Mouse (Mus musculus): ENCODE results near the gene Fibp.

Fibp gene

GRCm38 (mm10) chr19:5460465-5460911 is at the start of gene Fibp:
TSS of gene Fibp (plus strand) at chr19:5460615.
- peak; percentile 85 for DNase-seq

- DNase-seq: no peak
Measured at GRCm38 (mm10) chr19:5410641-5411040, 49.8 kb upstream of the Fibp start.

GRCm38 (mm10) chr19:5411961-5412360 is 48.5 kb upstream of the Fibp start:
- no peak for DNase-seq

GRCm38 (mm10) chr19:5413840-5414239 is 46.6 kb upstream of the Fibp start:
- no peak for DNase-seq

GRCm38 (mm10) chr19:5414534-5414957 is 45.9 kb upstream of the Fibp start:
- no peak for DNase-seq

GRCm38 (mm10) chr19:5418750-5419466 is 41.5 kb upstream of the Fibp start:
- DNase-seq: no peak

GRCm38 (mm10) chr19:5419630-5420029 is 40.8 kb upstream of the Fibp start:
- no peak for DNase-seq

GRCm38 (mm10) chr19:5420579-5420978 is 39.8 kb upstream of the Fibp start:
- no peak for DNase-seq

GRCm38 (mm10) chr19:5421784-5422183 is 38.6 kb upstream of the Fibp start:
- DNase-seq: no peak

GRCm38 (mm10) chr19:5422267-5422666 is 38.1 kb upstream of the Fibp start:
- peak; percentile 38 for DNase-seq

GRCm38 (mm10) chr19:5422895-5423443 is 37.4 kb upstream of the Fibp start:
- peak; percentile 31 for DNase-seq

GRCm38 (mm10) chr19:5423561-5423960 is 36.9 kb upstream of the Fibp start:
- DNase-seq: peak; percentile 43

- DNase-seq: peak; percentile 76
Measured at GRCm38 (mm10) chr19:5424092-5424781, 36.2 kb upstream of the Fibp start.

- DNase-seq: peak; percentile 92
Measured at GRCm38 (mm10) chr19:5424782-5425741, 35.4 kb upstream of the Fibp start, which contains the start of the genes Drap1 and AI837181. TSS of gene Drap1 (minus strand) at chr19:5424979. TSS of gene AI837181 (plus strand) at chr19:5425144.

- DNase-seq: peak; percentile 43
Measured at GRCm38 (mm10) chr19:5425906-5426565, 34.4 kb upstream of the Fibp start.

- no peak for DNase-seq
Measured at GRCm38 (mm10) chr19:5426640-5427290, 33.6 kb upstream of the Fibp start.

GRCm38 (mm10) chr19:5428083-5428482 is 32.3 kb upstream of the Fibp start:
- no peak for DNase-seq

- no peak for DNase-seq
Measured at GRCm38 (mm10) chr19:5429219-5429618, 31.2 kb upstream of the Fibp start.

GRCm38 (mm10) chr19:5429806-5430205 is 30.6 kb upstream of the Fibp start:
- peak; percentile 62 for DNase-seq

- no peak for DNase-seq
Measured at GRCm38 (mm10) chr19:5430408-5430807, 30.0 kb upstream of the Fibp start.

GRCm38 (mm10) chr19:5431911-5432464 is 28.4 kb upstream of the Fibp start:
- no peak for DNase-seq

All from cerebellum, adult 8-10 months (tissue).